Mouse (Mus musculus) forebrain, embryonic 12.5 days (tissue): ENCODE data around the gene Anapc15-ps. TPM values are rescaled to one million over a fixed set of nuclear protein-coding genes. Genes with fewer than 3 reads are reported as not detected.

ENCODE experiments used
- ATAC-seq: fragments of 200-750 bp; cut with Nextera tagmentation; 2 replicates; pipeline ENCODE4 v1.8.0; 2017; ENCODE audit warnings: moderate TSS enrichment; ENCODE audit not compliant: low FRiP score
- H3K27ac ChIP-seq: fragments of 300-500 bp; sonication (generic); 2 replicates; pipeline ENCODE4 v1.5.1; 2016; ENCODE audit warnings: mild to moderate bottlenecking
- H3K27me3 ChIP-seq: fragments of 300-500 bp; sonication (generic); 2 replicates; pipeline ENCODE4 v1.6.1; 2016; ENCODE audit warnings: mild to moderate bottlenecking
- H3K36me3 ChIP-seq: fragments of 300-500 bp; sonication (generic); replicated peaks from 2 replicates; pipeline ENCODE4 v1.6.1; 2016; ENCODE audit warnings: mild to moderate bottlenecking
- H3K4me1 ChIP-seq: fragments of 300-500 bp; sonication (generic); 2 replicates; pipeline ENCODE4 v1.6.1; 2016
- H3K4me2 ChIP-seq: fragments of 300-500 bp; sonication (generic); 2 replicates; pipeline ENCODE4 v1.6.1; 2016; ENCODE audit warnings: mild to moderate bottlenecking, moderate library complexity
- H3K4me3 ChIP-seq: fragments of 300-500 bp; sonication (generic); replicated peaks from 2 replicates; pipeline ENCODE4 v1.5.1; 2016; ENCODE audit warnings: mild to moderate bottlenecking
- H3K9ac ChIP-seq: fragments of 300-500 bp; sonication (generic); 2 replicates; pipeline ENCODE4 v1.6.1; 2016; ENCODE audit warnings: mild to moderate bottlenecking
- H3K9me3 ChIP-seq: fragments of 300-500 bp; sonication (generic); 2 replicates; pipeline ENCODE4 v1.6.1; 2016
- WGBS: fragments of 180-500 bp; shearing (Covaris S2); methylation state at CpG from one replicate; pipeline ENCODE4 v1.1.7; 2016; 5-methylcytosine and 5-hydroxymethylcytosine counted together
- polyA plus RNA-seq: library from polyadenylated mRNA; unstranded; fragments of >200 nt; fragmentation: Nextera tagmentation; extraction: Ambion mirVana; gene quantifications from 2 replicates; pipeline ENCODE4 v1.2.1, GENCODE M21; 2016

Gene Anapc15-ps
- polyA plus RNA-seq, 1 experiment from 2014 or later, result not detected

DNA sequence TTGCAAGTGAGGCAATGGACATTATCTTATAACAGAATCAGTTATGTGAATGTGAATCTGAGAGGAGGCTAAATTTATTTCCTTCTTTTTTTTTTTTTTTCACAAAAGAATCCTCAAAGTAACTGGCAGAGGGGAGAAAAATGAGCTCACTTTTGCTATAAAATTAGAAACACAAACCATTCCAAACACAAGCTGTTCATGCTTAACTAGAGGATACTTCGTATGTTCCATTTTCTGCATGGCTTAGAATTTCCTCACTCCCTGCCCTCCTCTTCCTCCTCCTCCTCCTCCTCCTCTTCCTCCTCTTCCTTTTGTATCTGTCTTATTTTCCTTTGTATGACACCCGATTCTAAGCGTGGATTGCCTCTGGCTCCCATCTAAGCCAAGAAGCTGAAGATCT is 32.5 kb upstream of the Anapc15-ps start:
- ATAC-seq, result no peak
- no peak overlapping the region for H3K9ac ChIP-seq
- no peaks in the 10 kb centered on the region for H3K36me3 ChIP-seq
- no peaks in the 10 kb centered on the region for H3K27me3 ChIP-seq
- peaks cover 8% of the 10 kb centered on the region for H3K4me1 ChIP-seq
- no peak overlapping the region for H3K4me3 ChIP-seq
- WGBS, result 90% methylated on average over 3 of the region's 3 CpGs
- no peaks in the 10 kb centered on the region for H3K9me3 ChIP-seq
- no peak overlapping the region for H3K4me2 ChIP-seq
- H3K27ac ChIP-seq, result no peak overlapping the region

DNA sequence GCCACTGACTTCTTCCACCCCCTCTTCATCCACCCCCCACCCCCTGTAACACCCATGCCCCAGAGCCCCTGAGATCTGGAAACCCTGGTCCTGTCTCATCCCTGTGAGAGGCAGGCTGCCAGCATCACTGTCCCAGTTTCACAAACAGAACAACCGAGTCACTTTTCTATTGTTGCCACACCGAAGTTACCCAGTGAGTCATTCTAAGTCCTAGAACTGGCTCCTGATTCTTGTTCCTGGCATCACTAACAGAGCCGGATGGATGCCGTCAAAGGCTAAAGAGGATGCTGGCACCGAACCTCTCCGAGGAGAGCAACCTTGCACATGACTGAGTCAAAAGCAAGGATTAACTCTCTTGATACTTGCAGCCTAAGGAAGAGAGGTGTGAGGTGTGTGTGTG is 31.6 kb upstream of the Anapc15-ps start:
- H3K4me3 ChIP-seq, result no peak overlapping the region
- no peaks in the 10 kb centered on the region for H3K9me3 ChIP-seq
- H3K27ac ChIP-seq, result no peak overlapping the region
- no peak overlapping the region for H3K9ac ChIP-seq
- H3K27me3 ChIP-seq, result no peaks in the 10 kb centered on the region
- WGBS, result 92% methylated on average over 6 of the region's 6 CpGs
- no peak for ATAC-seq
- no peak overlapping the region for H3K4me2 ChIP-seq
- H3K36me3 ChIP-seq, result no peaks in the 10 kb centered on the region
- no peaks in the 10 kb centered on the region for H3K4me1 ChIP-seq

GRCm38 (mm10) chr10:95703730-95704129 is 30.5 kb upstream of the Anapc15-ps start:
- H3K9ac ChIP-seq, result no peak overlapping the region
- 90% methylated on average over 5 of the region's 5 CpGs for WGBS
- no peaks in the 10 kb centered on the region for H3K9me3 ChIP-seq
- H3K36me3 ChIP-seq, result no peaks in the 10 kb centered on the region
- no peak for ATAC-seq
- H3K4me1 ChIP-seq, result no peaks in the 10 kb centered on the region
- no peak overlapping the region for H3K4me3 ChIP-seq
- H3K27me3 ChIP-seq, result no peaks in the 10 kb centered on the region
- no peak overlapping the region for H3K27ac ChIP-seq
- no peak overlapping the region for H3K4me2 ChIP-seq

DNA sequence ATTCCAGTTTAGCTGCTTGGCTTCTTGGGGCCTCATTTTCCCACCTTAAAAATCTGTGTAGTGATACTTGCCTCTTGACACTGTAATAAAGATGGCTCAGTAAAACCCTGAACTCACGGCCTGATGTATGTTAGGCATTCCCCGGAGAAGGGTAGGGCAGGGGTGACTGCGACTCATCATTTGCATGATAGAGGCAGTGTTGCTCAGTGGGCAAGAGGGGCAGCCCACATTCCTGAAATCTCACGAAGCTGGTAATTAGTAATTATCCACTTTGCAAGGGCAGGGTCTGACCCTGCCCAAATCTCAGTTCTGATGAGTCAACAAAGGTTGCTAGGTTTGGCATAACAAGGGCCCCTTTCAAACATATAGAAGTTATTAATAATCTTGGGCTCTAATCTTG is 27.2 kb upstream of the Anapc15-ps start:
- Histone ChIP-seq H3K4me1 (no peaks in the 10 kb centered on the region), H3K4me3 (no peak overlapping the region), H3K36me3 (no peaks in the 10 kb centered on the region), H3K27ac (no peak overlapping the region), H3K9me3 (no peaks in the 10 kb centered on the region), H3K9ac (no peak overlapping the region), H3K4me2 (no peak overlapping the region), H3K27me3 (no peaks in the 10 kb centered on the region)
- WGBS, result 55% methylated on average over 4 of the region's 4 CpGs
- ATAC-seq, result no peak

- Histone ChIP-seq H3K27me3 (no peaks in the 10 kb centered on the region), H3K27ac (no peak overlapping the region), H3K9ac (no peak overlapping the region), H3K36me3 (no peaks in the 10 kb centered on the region), H3K4me1 (peaks cover 5% of the 10 kb centered on the region), H3K4me2 (no peak overlapping the region), H3K4me3 (no peak overlapping the region), H3K9me3 (no peaks in the 10 kb centered on the region)
- 90% methylated on average over 8 of the region's 8 CpGs for WGBS
- no peak for ATAC-seq
These were observed 25.9 kb upstream of the Anapc15-ps start for GRCm38 (mm10) chr10:95698920-95699714.

GRCm38 (mm10) chr10:95696253-95696641 is 23.0 kb upstream of the Anapc15-ps start:
- no peak overlapping the region for H3K9ac ChIP-seq
- no peaks in the 10 kb centered on the region for H3K9me3 ChIP-seq
- H3K4me3 ChIP-seq, result no peak overlapping the region
- H3K27ac ChIP-seq, result no peak overlapping the region
- no peak for ATAC-seq
- no peaks in the 10 kb centered on the region for H3K36me3 ChIP-seq
- no peaks in the 10 kb centered on the region for H3K27me3 ChIP-seq
- H3K4me2 ChIP-seq, result no peak overlapping the region
- 42% methylated on average over 3 of the region's 3 CpGs for WGBS
- peaks cover 5% of the 10 kb centered on the region for H3K4me1 ChIP-seq

DNA sequence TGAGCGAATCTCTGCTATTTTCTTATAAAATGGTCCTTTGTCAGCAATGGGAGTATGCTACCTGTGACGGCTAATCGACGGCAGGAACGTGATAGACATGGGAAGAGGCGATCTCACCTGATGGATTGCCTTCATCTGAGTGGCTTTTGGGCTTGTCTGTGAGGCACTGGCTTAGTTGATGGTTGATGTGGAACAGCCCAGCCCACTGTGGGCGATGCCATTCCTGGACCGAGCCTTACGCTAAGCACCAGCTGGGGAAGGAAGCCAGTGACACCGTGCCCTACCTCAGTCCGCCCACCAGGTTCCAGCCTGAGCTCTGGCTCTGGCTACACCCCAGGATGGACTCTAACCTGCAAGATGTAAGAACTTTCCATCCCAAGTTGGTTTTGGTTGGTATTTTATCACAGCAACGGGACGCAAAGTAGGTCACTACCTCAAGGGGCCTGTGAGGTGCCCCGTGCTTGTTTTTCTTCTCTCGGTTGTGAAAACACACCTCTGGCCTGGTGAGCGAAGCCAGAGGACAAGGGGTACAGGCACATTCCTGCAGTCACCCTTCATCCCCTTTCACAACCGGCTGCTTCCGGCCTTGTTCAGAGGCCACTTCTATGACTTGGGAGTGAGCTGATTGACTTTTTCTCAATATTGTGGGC is 22.5 kb upstream of the Anapc15-ps start:
- Histone ChIP-seq H3K4me2 (no peak overlapping the region), H3K27ac (no peak overlapping the region), H3K4me1 (peaks cover 5% of the 10 kb centered on the region), H3K36me3 (no peaks in the 10 kb centered on the region), H3K27me3 (no peaks in the 10 kb centered on the region), H3K4me3 (no peak overlapping the region), H3K9me3 (no peaks in the 10 kb centered on the region), H3K9ac (no peak overlapping the region)
- WGBS, result 89% methylated on average over 18 of the region's 18 CpGs
- no peak for ATAC-seq

DNA sequence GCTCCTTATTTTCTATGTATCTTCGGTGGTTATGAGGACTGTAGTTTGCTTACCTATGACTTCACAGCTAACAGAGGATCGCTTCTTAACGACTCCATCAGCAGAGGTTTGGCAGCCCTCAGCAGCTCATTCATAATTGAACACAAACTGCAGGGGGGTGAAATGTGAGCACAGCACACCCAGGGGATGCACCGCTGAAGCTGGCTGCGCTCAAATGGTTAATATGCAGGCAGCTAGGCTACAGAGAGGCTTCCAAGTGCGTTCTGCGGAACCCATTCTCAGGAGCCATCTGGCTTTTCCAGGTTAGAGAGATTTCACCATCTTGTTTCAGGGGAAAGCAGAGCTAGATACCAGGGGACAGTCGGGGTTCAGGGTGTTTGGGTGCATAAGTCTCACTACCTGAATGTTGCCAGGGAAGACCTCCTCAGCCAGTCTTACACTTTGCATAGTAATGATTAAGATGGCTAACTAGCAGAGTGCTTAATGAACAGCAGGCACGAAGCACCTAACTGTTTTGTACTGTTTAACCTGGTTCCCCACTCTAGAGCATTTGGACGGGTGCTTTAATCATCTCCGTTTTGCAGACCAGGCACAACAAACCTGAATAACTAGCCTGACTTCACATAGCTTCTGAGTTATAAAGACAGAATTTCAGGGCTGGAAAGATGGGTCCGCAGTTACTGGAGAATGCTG is 21.5 kb upstream of the Anapc15-ps start:
- Histone ChIP-seq H3K9ac (no peak overlapping the region), H3K9me3 (no peaks in the 10 kb centered on the region), H3K4me1 (peaks cover 5% of the 10 kb centered on the region), H3K27me3 (no peaks in the 10 kb centered on the region), H3K36me3 (no peaks in the 10 kb centered on the region), H3K4me3 (no peak overlapping the region), H3K4me2 (no peak overlapping the region), H3K27ac (no peak overlapping the region)
- ATAC-seq, result no peak
- WGBS, result 66% methylated on average over 12 of the region's 12 CpGs

DNA sequence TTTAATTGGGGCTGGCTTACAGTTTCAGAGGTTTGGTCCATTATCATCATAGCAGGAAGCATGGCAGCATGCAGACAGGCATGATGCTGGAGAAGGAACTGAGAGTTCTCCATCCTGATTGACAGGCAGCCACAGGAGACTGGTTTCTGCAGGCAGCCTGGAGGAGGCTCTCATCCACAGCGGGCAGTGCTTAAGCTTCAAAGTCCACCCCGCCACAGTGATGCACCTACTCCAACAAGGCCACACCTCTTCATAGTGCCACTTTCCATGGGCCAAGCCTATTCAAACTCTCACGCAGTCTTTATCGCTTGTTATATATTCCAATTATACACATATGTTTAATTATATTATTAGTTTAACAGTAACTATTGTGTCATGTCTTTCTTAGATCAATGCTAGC is 18.1 kb upstream of the Anapc15-ps start:
- Histone ChIP-seq H3K4me1 (peaks cover 5% of the 10 kb centered on the region), H3K36me3 (no peaks in the 10 kb centered on the region), H3K9ac (no peak overlapping the region), H3K27me3 (no peaks in the 10 kb centered on the region), H3K4me2 (no peak overlapping the region), H3K4me3 (no peak overlapping the region), H3K27ac (no peak overlapping the region), H3K9me3 (no peaks in the 10 kb centered on the region)
- no peak for ATAC-seq
- 89% methylated on average over 4 of the region's 4 CpGs for WGBS

GRCm38 (mm10) chr10:95689833-95690232 is 16.6 kb upstream of the Anapc15-ps start:
- Histone ChIP-seq H3K36me3 (no peaks in the 10 kb centered on the region), H3K27me3 (no peaks in the 10 kb centered on the region), H3K4me2 (no peak overlapping the region), H3K27ac (no peak overlapping the region), H3K9ac (no peak overlapping the region), H3K4me1 (peaks cover 10% of the 10 kb centered on the region), H3K9me3 (no peaks in the 10 kb centered on the region), H3K4me3 (no peak overlapping the region)
- ATAC-seq, result no peak
- WGBS, result 97% methylated on average over 1 of the region's 1 CpGs

GRCm38 (mm10) chr10:95689058-95689457 is 15.8 kb upstream of the Anapc15-ps start:
- ATAC-seq, result no peak
- H3K27ac ChIP-seq, result no peak overlapping the region
- WGBS, result 78% methylated on average over 7 of the region's 7 CpGs
- no peak overlapping the region for H3K9ac ChIP-seq
- H3K36me3 ChIP-seq, result no peaks in the 10 kb centered on the region
- no peaks in the 10 kb centered on the region for H3K27me3 ChIP-seq
- no peak overlapping the region for H3K4me2 ChIP-seq
- peaks cover 8% of the 10 kb centered on the region; the same call in 1 of the 2 replicates for H3K4me1 ChIP-seq
- no peaks in the 10 kb centered on the region for H3K9me3 ChIP-seq
- H3K4me3 ChIP-seq, result no peak overlapping the region

- Histone ChIP-seq H3K9me3 (no peaks in the 10 kb centered on the region), H3K9ac (no peak overlapping the region), H3K27me3 (no peaks in the 10 kb centered on the region), H3K36me3 (no peaks in the 10 kb centered on the region), H3K4me3 (no peak overlapping the region), H3K4me2 (no peak overlapping the region), H3K4me1 (peaks cover 8% of the 10 kb centered on the region; the same call in 1 of the 2 replicates), H3K27ac (no peak overlapping the region)
- WGBS, result 85% methylated on average over 21 of the region's 21 CpGs
- ATAC-seq, result no peak
These were observed 14.4 kb upstream of the Anapc15-ps start for GRCm38 (mm10) chr10:95687558-95688141.
